ENCODE assay signal across 13 mouse cellular contexts in the genomic region with DNA sequence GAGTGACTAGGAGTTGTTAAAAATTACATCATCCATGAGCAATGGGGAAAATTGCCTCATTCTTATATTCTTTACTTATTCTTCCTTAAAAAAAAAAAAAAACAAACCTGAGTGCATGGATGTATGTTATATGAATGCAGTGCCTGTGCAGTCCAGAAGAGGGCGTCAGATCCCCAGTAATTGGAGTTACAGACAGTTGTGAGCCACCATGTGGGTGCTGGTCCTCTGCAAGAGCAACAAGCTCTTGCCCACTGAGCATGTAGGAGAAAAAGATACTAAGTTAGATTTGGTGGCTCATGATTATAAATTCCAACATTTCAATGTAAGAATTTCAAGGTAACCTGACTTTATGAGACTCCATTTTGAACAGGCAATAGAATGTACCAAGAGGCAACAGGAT.
DNase-seq lines count a peak whose midpoint lies in the region; ATAC-seq and TF ChIP-seq lines count a peak whose summit lies in the region.
"Had no signal": no experiment of that assay in that cellular context is flagged by ENCODE, and none has a peak within 500 bp of the region (broad histone marks: within the 10 kb centered on the region; RNA-seq: fewer than 3 reads in every experiment).

No protein-coding gene starts in this region.

- TF ChIP-seq POLR2A in MEL (IDR thresholded peaks at IDR 0.05; ENCODE audit: control insufficient read depth in 1 of 2, insufficient read depth in 1 of 2, low read depth in 1 of 2, low read length in 2 of 2, poor library complexity in 1 of 2), result no peak

- peak; percentile 69 for TF ChIP-seq RAD21 in MEL (IDR thresholded peaks at IDR 0.05; ENCODE audit: low read depth, low read length)

- no peaks in the 10 kb centered on the region for H3K79me2 ChIP-seq in MEL (ENCODE audit: control insufficient read depth, insufficient read depth, low read length, poor library complexity)

- no peak overlapping the region for H3K4me3 ChIP-seq in liver, embryonic 14.5 days (ENCODE audit: insufficient read depth in 1 of 2, low read depth in 2 of 2, low read length in 2 of 2)
- H3K4me3 ChIP-seq in MEL (ENCODE audit: control insufficient read depth in 1 of 2, insufficient read depth in 1 of 2, low read depth in 2 of 2, low read length in 2 of 2), result no peak overlapping the region
- H3K4me3 ChIP-seq: forebrain, embryonic 10.5 days; hindbrain, embryonic 15.5 days; limb, embryonic 13.5 days; midbrain, embryonic 15.5 days had no signal

- no peak overlapping the region for H3K27ac ChIP-seq in liver, embryonic 14.5 days
- no peak overlapping the region for H3K27ac ChIP-seq in MEL (ENCODE audit: control insufficient read depth, low read depth, low read length)
- H3K27ac ChIP-seq: forebrain, embryonic 10.5 days; hindbrain, embryonic 15.5 days; limb, embryonic 13.5 days; midbrain, embryonic 15.5 days had no signal

- H3K4me1 ChIP-seq in liver, embryonic 14.5 days (replicated peaks; ENCODE audit: control insufficient read depth in 2 of 2, insufficient read depth in 2 of 2, low read length in 1 of 2), result peaks cover 0 to 3% of the 10 kb centered on the region in 2 experiments; a peak in 1 of 4 replicates
- H3K4me1 ChIP-seq in MEL (ENCODE audit: control insufficient read depth in 1 of 2, insufficient read depth in 2 of 2, low read length in 2 of 2), result no peaks in the 10 kb centered on the region
- H3K4me1 ChIP-seq: hindbrain, embryonic 15.5 days; midbrain, embryonic 15.5 days had no signal

- no peaks in the 10 kb centered on the region for H3K27me3 ChIP-seq in liver, embryonic 14.5 days (ENCODE audit: control insufficient read depth, insufficient read depth, low read length)
- H3K27me3 ChIP-seq in MEL (ENCODE audit: control insufficient read depth in 1 of 2, insufficient read depth in 2 of 2, low read length in 2 of 2), result no peaks in the 10 kb centered on the region
- H3K27me3 ChIP-seq: hindbrain, embryonic 15.5 days had no signal

- no peaks in the 10 kb centered on the region for H3K9me3 ChIP-seq in liver, embryonic 14.5 days (ENCODE audit: control insufficient read depth, low read length)
- H3K9me3 ChIP-seq in MEL (replicated peaks; ENCODE audit: insufficient read depth, low read length), result no peaks in the 10 kb centered on the region
- H3K9me3 ChIP-seq: hindbrain, embryonic 15.5 days; limb, embryonic 13.5 days; midbrain, embryonic 15.5 days had no signal

- H3K4me2 ChIP-seq in liver, embryonic 14.5 days (ENCODE audit: low read depth), result no peak overlapping the region
- H3K4me2 ChIP-seq: hindbrain, embryonic 15.5 days; limb, embryonic 13.5 days; midbrain, embryonic 15.5 days had no signal

- no peak overlapping the region for H3K9ac ChIP-seq in liver, embryonic 14.5 days (replicated peaks)
- H3K9ac ChIP-seq in MEL (ENCODE audit: control insufficient read depth, low read depth, low read length, poor library complexity, severe bottlenecking), result no peak overlapping the region
- H3K9ac ChIP-seq: hindbrain, embryonic 15.5 days; limb, embryonic 13.5 days; midbrain, embryonic 15.5 days had no signal

- H3K36me3 ChIP-seq in liver, embryonic 14.5 days (replicated peaks; ENCODE audit: control insufficient read depth, insufficient read depth, low read depth), result no peaks in the 10 kb centered on the region
- no peaks in the 10 kb centered on the region for H3K36me3 ChIP-seq in MEL (ENCODE audit: control insufficient read depth in 1 of 2, insufficient read depth in 2 of 2, low read length in 2 of 2)
- H3K36me3 ChIP-seq: forebrain, embryonic 10.5 days; hindbrain, embryonic 15.5 days; limb, embryonic 13.5 days; midbrain, embryonic 15.5 days had no signal

- ATAC-seq in liver, embryonic 14.5 days (ENCODE audit: insufficient read depth), result no peak
- ATAC-seq: midbrain, embryonic 15.5 days had no signal

- 20% methylated on average over 1 of the region's 1 CpGs for WGBS in liver, embryonic 14.5 days (ENCODE audit: insufficient replicate concordance)

- TF ChIP-seq CTCF in liver, embryonic 14.5 days (IDR thresholded peaks at IDR 0.05; ENCODE audit: low read depth), result peak; percentile 70
- peak; percentile 53 to 72 (median 55) for TF ChIP-seq CTCF in MEL (IDR thresholded peaks at IDR 0.05 in 2 of 3, conservative IDR thresholded peaks at IDR 0.05 in 1 of 3; ENCODE audit: control insufficient read depth in 1 of 3, insufficient read depth in 1 of 3, low read depth in 2 of 3, low read length in 3 of 3, poor library complexity in 1 of 3, severe bottlenecking in 1 of 3)

- TF ChIP-seq EP300 in liver, embryonic 14.5 days (IDR thresholded peaks at IDR 0.05; ENCODE audit: low read depth), result no peak
- TF ChIP-seq EP300 in MEL (IDR thresholded peaks at IDR 0.05; ENCODE audit: low read depth in 1 of 2, low read length in 2 of 2), result no peak

- DNase-seq in adrenal gland, postnatal 14 days, result peak; percentile 44
- DNase-seq in adrenal gland, adult 8-10 months, result no peak
- no peak for DNase-seq in liver, embryonic 14.5 days (ENCODE audit: low read depth in 3 of 3, low spot score in 3 of 3)
- no peak for DNase-seq in liver
- peak; percentile 68 for DNase-seq in MEL (ENCODE audit: low read depth, low spot score)
- peak; percentile 31 for DNase-seq in induced T-regulatory cell, adult 2 months (ENCODE audit: low read depth)
- DNase-seq in cerebellum, postnatal 25 days, result no peak
- DNase-seq in spleen, adult 18-20 months, result no peak
- DNase-seq: adrenal gland, postnatal 25 days had no signal

TF ChIP-seq in MEL, 35 proteins besides CTCF, POLR2A, EP300 and RAD21:
- TF ChIP-seq RCOR1 (IDR thresholded peaks at IDR 0.05; ENCODE audit: low read depth, low read length) (no peak), NRF1 (IDR thresholded peaks at IDR 0.05; ENCODE audit: insufficient read depth, low read depth, low read length, poor library complexity, severe bottlenecking) (no peak), GATA1 (IDR thresholded peaks at IDR 0.05; ENCODE audit: low read depth, low read length) (no peak), HCFC1 (IDR thresholded peaks at IDR 0.05; ENCODE audit: low read depth, low read length) (no peak), CHD2 (IDR thresholded peaks at IDR 0.05; ENCODE audit: low read length) (no peak), ZC3H11A (IDR thresholded peaks at IDR 0.05; ENCODE audit: low read depth, low read length) (peak; percentile 52), SMC3 (IDR thresholded peaks at IDR 0.05; ENCODE audit: low read depth, low read length) (peak; percentile 58), ZNF384 (IDR thresholded peaks at IDR 0.05; ENCODE audit: low read depth, low read length) (peak; percentile 89), BHLHE40 (IDR thresholded peaks at IDR 0.05; ENCODE audit: borderline replicate concordance, low read depth, low read length) (no peak), JUND (IDR thresholded peaks at IDR 0.05; ENCODE audit: low read depth, low read length) (no peak)
TF ChIP-seq in MEL: peak in this region for 3.

Comparison
In these comparisons a context has a peak if more than half of its experiments do, and no peak if none do; other contexts are left out.
1. DNase-seq: peak in adrenal gland, postnatal 14 days (single experiment), MEL (single experiment) and induced T-regulatory cell, adult 2 months (single experiment); none in adrenal gland, adult 8-10 months (single experiment), liver, embryonic 14.5 days (0 of 3), liver (single experiment), cerebellum, postnatal 25 days (0 of 2) and spleen, adult 18-20 months (0 of 2).